Mouse (Mus musculus) kidney, adult 2 months (tissue): ENCODE results near the gene Ticrr. TPM values are rescaled to one million over a fixed set of nuclear protein-coding genes. Genes with fewer than 3 reads are reported as not detected.

Experiments used
- DNase-seq: peaks from one replicate; pipeline ENCODE4 v3.0.0; 2021
- H3K27ac ChIP-seq: fragments of 200-500 bp; 2 replicates; pipeline ENCODE4 v1.5.1; 2012; ENCODE audit warnings: low read depth, low read length, control low read depth, inconsistent platforms; ENCODE audit not compliant: insufficient read depth
- H3K27me3 ChIP-seq: fragments of 200-500 bp; replicated peaks from 2 replicates; pipeline ENCODE4 v1.6.1; 2012; ENCODE audit warnings: mild to moderate bottlenecking, moderate library complexity, low read length, inconsistent platforms; ENCODE audit not compliant: control insufficient read depth, insufficient read depth
- H3K36me3 ChIP-seq: fragments of 200-500 bp; 2 replicates; pipeline ENCODE4 v1.6.1; 2012; ENCODE audit warnings: mild to moderate bottlenecking, moderate library complexity, low read length, inconsistent platforms; ENCODE audit not compliant: control insufficient read depth, insufficient read depth
- H3K4me1 ChIP-seq: fragments of 200-500 bp; 2 replicates; pipeline ENCODE4 v1.6.1; 2011; ENCODE audit warnings: low read length; ENCODE audit not compliant: control insufficient read depth, insufficient read depth
- H3K4me3 ChIP-seq: fragments of 200-500 bp; 2 replicates; pipeline ENCODE4 v1.5.1; 2011; ENCODE audit warnings: mild to moderate bottlenecking, low read depth, low read length, control low read depth; ENCODE audit not compliant: insufficient read depth
- CTCF ChIP-seq: fragments of 200-500 bp; conservative IDR thresholded peaks from 2 replicates; pipeline ENCODE4 v1.5.1; 2011; ENCODE audit warnings: low read depth, mild to moderate bottlenecking, control low read depth, low read length, moderate library complexity, mixed read lengths; ENCODE audit not compliant: insufficient read depth, insufficient read length
- POLR2A ChIP-seq: fragments of 200-500 bp; IDR thresholded peaks from one replicate; pipeline ENCODE4 v1.6.1; 2011; ENCODE audit warnings: low read depth, low read length, control low read depth
- WGBS: fragments of 180-500 bp; shearing (Covaris S2); methylation state at CpG from one replicate; pipeline ENCODE4 v1.1.7; 2018; 5-methylcytosine and 5-hydroxymethylcytosine counted together
- polyA plus RNA-seq: library from polyadenylated mRNA; depleted of rRNA; stranded (reverse); fragments of >200 nt; gene quantifications from 2 replicates; pipeline ENCODE4 v1.2.3, GENCODE M21; 2012

Gene Ticrr
- polyA plus RNA-seq, 1 experiment, result 0.03 TPM

DNA sequence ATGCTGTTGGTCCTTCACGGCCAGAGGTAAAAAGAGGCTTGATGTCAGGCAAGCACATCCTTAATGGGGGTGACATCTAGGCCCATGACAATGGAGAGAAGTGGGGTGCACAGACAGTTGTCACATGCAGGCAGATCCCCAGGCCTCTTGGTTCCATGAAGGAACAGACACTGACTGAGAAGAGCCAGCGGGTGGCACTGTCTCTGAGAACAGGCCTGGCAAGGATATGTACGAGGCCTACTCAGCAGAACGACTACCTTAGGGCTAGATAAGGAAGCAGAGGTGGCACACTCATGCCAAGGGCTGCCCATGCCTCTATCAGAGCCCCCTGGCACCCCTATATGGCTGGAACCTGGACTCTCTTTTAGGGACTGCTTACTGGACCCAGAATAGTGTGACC is 40.5 kb upstream of the Ticrr start:
- Histone ChIP-seq H3K36me3 (no peaks in the 10 kb centered on the region), H3K4me1 (no peaks in the 10 kb centered on the region), H3K27me3 (no peaks in the 10 kb centered on the region), H3K4me3 (no peak overlapping the region), H3K27ac (no peak overlapping the region)
- DNase-seq, result no peak
- TF ChIP-seq CTCF (no peak; the same call in 1 of the 2 replicates), POLR2A (no peak)
- WGBS, result 64% methylated on average over 4 of the region's 4 CpGs

GRCm38 (mm10) chr7:79623086-79623485 is 36.9 kb upstream of the Ticrr start:
- 44% methylated on average over 8 of the region's 8 CpGs for WGBS
- DNase-seq, result no peak

GRCm38 (mm10) chr7:79626170-79626569 is 33.8 kb upstream of the Ticrr start:
- WGBS, result 84% methylated on average over 5 of the region's 5 CpGs
- Histone ChIP-seq H3K36me3 (no peaks in the 10 kb centered on the region), H3K27me3 (no peaks in the 10 kb centered on the region), H3K27ac (no peak overlapping the region), H3K4me1 (no peaks in the 10 kb centered on the region; the same call in 1 of the 2 replicates), H3K4me3 (no peak overlapping the region)
- no peak for DNase-seq
- TF ChIP-seq CTCF (no peak), POLR2A (no peak)

More at GRCm38 (mm10) chr7:79623086-79623485, 36.9 kb upstream of the Ticrr start:
- TF ChIP-seq POLR2A (no peak), CTCF (no peak)
- H3K36me3 ChIP-seq, result no peaks in the 10 kb centered on the region
- no peak overlapping the region for H3K4me3 ChIP-seq
- no peaks in the 10 kb centered on the region for H3K4me1 ChIP-seq
- H3K27ac ChIP-seq, result no peak overlapping the region
- H3K27me3 ChIP-seq, result no peaks in the 10 kb centered on the region

- no peak for TF ChIP-seq POLR2A
- no peak for TF ChIP-seq CTCF
- no peaks in the 10 kb centered on the region for H3K36me3 ChIP-seq
- H3K27me3 ChIP-seq, result no peaks in the 10 kb centered on the region; the same call in 1 of the 2 replicates
- peak overlapping the region; percentile 3; the same call in 1 of the 2 replicates for H3K27ac ChIP-seq
- 39% methylated on average over 4 of the region's 4 CpGs for WGBS
- no peak overlapping the region for H3K4me3 ChIP-seq
- peak; percentile 38 for DNase-seq
- no peaks in the 10 kb centered on the region; the same call in 1 of the 2 replicates for H3K4me1 ChIP-seq
Observed at GRCm38 (mm10) chr7:79628271-79628913, 31.6 kb upstream of the Ticrr start.

- no peak for TF ChIP-seq POLR2A
- no peak for TF ChIP-seq CTCF
- no peaks in the 10 kb centered on the region; the same call in 1 of the 2 replicates for H3K27me3 ChIP-seq
- DNase-seq, result peak; percentile 62
- no peaks in the 10 kb centered on the region; the same call in 1 of the 2 replicates for H3K4me1 ChIP-seq
- 24% methylated on average over 13 of the region's 13 CpGs for WGBS
- H3K4me3 ChIP-seq, result no peak overlapping the region
- H3K36me3 ChIP-seq, result no peaks in the 10 kb centered on the region
- peak overlapping the region; percentile 70 for H3K27ac ChIP-seq
Observed at GRCm38 (mm10) chr7:79631773-79632348, 28.1 kb upstream of the Ticrr start.

DNA sequence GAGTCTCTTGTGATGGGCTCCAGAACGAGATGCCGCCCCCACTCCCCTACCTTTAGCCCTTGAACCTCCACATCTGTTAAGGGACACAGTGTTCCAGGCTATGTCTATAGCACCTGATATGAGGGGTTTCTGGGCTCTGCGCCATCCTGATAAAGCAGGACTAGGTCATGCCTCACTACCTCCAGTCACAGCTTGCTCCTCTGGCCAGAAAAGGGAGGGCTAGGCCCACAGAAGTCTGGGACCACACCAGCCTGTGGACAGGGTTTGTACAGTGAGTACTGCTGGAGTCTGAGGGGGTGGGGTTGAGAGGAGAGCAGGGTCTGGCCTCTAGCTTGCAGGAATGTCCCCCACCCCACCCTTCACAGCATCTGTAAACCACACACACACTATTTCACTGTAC is 12.8 kb upstream of the Ticrr start:
- Histone ChIP-seq H3K27me3 (no peaks in the 10 kb centered on the region), H3K36me3 (no peaks in the 10 kb centered on the region), H3K4me1 (no peaks in the 10 kb centered on the region), H3K4me3 (no peak overlapping the region), H3K27ac (peak overlapping the region; percentile 2; the same call in 1 of the 2 replicates)
- TF ChIP-seq POLR2A (no peak), CTCF (no peak)
- 57% methylated on average over 3 of the region's 3 CpGs for WGBS
- DNase-seq, result peak; percentile 37

DNA sequence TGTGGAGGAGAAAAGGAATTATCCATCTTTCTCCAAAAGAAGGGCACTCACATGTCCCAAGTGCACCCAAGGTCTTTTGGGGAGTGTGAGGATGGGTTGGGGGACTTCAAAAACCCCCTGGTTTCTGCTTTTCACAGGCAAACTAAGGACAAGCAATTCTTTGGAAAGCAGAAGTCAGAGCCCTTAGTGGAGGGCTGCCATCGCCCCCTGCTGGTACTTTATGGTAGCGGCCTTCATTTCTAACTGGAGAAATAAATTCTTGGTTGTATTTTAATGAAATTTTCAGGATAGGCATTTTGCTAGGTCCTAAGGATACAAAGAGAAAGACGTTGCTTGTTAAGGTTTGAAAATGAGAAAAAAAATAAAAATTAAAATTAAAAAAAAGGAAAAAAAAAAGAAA is 11.0 kb upstream of the Ticrr start:
- H3K27me3 ChIP-seq, result no peaks in the 10 kb centered on the region
- no peaks in the 10 kb centered on the region for H3K4me1 ChIP-seq
- WGBS, result 9% methylated on average over 3 of the region's 3 CpGs
- DNase-seq, result peak; percentile 54
- H3K27ac ChIP-seq, result no peak overlapping the region
- H3K36me3 ChIP-seq, result no peaks in the 10 kb centered on the region
- TF ChIP-seq POLR2A, result no peak
- peak; percentile 69 for TF ChIP-seq CTCF
- H3K4me3 ChIP-seq, result no peak overlapping the region
